Mouse (Mus musculus) midbrain, embryonic 14.5 days (tissue): ENCODE data around the gene Tmem59l. TPM values are rescaled to one million over a fixed set of nuclear protein-coding genes. Genes with fewer than 3 reads are reported as not detected.

Experiments used
- ATAC-seq: fragments of 200-750 bp; cut with Nextera tagmentation; 2 replicates; pipeline ENCODE4 v1.8.0; 2017; ENCODE audit warnings: moderate number of reproducible peaks, moderate library complexity; ENCODE audit not compliant: low FRiP score, low TSS enrichment
- DNase-seq: peaks from one replicate; pipeline ENCODE4 v3.0.0-alpha.2; 2015
- H3K27ac ChIP-seq: fragments of 300-500 bp; sonication (generic); replicated peaks from 2 replicates; pipeline ENCODE4 v1.5.1; 2014; ENCODE audit warnings: mild to moderate bottlenecking, low read depth, low read length, moderate library complexity
- H3K27me3 ChIP-seq: fragments of 300-500 bp; sonication (generic); 2 replicates; pipeline ENCODE4 v1.6.1; 2014; ENCODE audit warnings: low read length, control low read depth, mixed read lengths; ENCODE audit not compliant: control insufficient read depth, insufficient read depth
- H3K36me3 ChIP-seq: fragments of 300-500 bp; sonication (generic); 2 replicates; pipeline ENCODE4 v1.6.1; 2014; ENCODE audit warnings: low read length, control low read depth; ENCODE audit not compliant: control insufficient read depth, insufficient read depth
- H3K4me1 ChIP-seq: fragments of 300-500 bp; sonication (generic); 2 replicates; pipeline ENCODE4 v1.6.1; 2014; ENCODE audit warnings: mild to moderate bottlenecking, antibody characterized with exemption, low read length, control low read depth; ENCODE audit not compliant: control insufficient read depth, insufficient read depth
- H3K4me2 ChIP-seq: fragments of 300-500 bp; sonication (generic); 2 replicates; pipeline ENCODE4 v1.6.1; 2014; ENCODE audit warnings: mild to moderate bottlenecking, low read length, moderate library complexity
- H3K4me3 ChIP-seq: fragments of 300-500 bp; sonication (generic); replicated peaks from 2 replicates; pipeline ENCODE4 v1.5.1; 2014; ENCODE audit warnings: low read depth, low read length
- H3K9ac ChIP-seq: fragments of 300-500 bp; sonication (generic); replicated peaks from 2 replicates; pipeline ENCODE4 v1.6.1; 2014; ENCODE audit warnings: mild to moderate bottlenecking, low read length, moderate library complexity
- H3K9me3 ChIP-seq: fragments of 300-500 bp; sonication (generic); 2 replicates; pipeline ENCODE4 v1.6.1; 2016; ENCODE audit warnings: low read length, control low read depth, mixed read lengths; ENCODE audit not compliant: control insufficient read depth
- WGBS: fragments of 180-500 bp; shearing (Covaris S2); extraction: QIAGEN DNeasy Blood & Tissue Kit; methylation state at CpG from one replicate; pipeline ENCODE4 v1.1.7; 2014; 5-methylcytosine and 5-hydroxymethylcytosine counted together
- polyA plus RNA-seq: library from polyadenylated mRNA; unstranded; fragments of >200 nt; fragmentation: Nextera tagmentation; extraction: Ambion mirVana; gene quantifications from 2 replicates; pipeline ENCODE4 v1.2.1, GENCODE M21; 2014

Tmem59l gene
- polyA plus RNA-seq, 1 experiment from 2014 or later, result 104 TPM

DNA sequence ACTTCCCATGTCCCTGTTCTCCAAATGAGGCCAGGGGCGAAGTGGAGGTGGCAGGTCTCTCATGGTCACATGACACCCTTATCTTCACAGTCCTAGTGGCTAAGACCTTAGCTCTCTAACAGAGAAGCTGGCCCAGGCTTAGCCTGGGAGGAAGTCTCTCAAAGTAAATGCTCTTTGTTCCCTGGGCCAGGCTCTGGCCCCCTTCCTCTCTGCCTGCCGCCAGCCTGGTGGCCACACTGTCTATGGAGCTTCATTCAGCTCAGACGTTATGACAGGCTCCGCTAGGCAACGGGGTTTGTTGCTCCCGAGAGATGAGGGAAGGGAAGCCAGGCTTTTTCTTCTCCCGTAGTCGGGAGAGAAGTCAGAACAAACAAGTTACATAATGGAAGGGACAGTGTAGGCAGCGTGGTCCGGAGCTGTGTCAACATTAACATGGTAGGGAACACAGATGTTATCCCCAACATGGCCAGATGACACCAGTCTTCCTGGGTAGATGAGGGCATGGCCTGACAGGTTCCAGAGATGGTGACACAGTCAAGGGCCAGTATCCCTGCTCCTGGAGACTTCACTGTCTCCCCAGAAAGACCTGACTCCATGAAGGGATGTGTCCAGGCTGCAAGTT, 17.8 kb downstream of the Tmem59l start:
- DNase-seq (peak; percentile 16), ATAC-seq (no peak)

DNA sequence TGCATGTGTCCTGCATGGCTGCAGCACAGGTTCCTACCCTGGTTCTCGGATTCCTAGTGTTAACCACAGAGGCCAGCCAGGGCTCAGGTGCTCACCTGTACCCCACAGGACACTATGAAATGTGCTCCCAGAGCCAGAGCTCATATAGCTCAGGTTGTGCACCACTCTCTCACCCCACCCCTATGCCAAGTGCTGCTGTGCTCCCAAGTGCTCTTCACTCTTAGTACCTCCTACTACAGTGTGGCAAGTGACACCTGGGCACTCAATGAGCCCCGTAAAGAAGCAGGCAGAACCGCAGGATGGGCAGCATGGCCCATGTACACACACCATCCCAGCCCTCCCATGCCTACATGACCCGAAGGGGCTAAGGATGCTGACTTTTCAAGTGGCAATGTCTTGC, 18.4 kb downstream of the Tmem59l start:
- no peak overlapping the region for H3K4me3 ChIP-seq
- H3K4me2 ChIP-seq, result no peak overlapping the region
- H3K27ac ChIP-seq, result no peak overlapping the region
- H3K36me3 ChIP-seq, result peaks cover 4% of the 10 kb centered on the region; the same call in 1 of the 2 replicates
- no peaks in the 10 kb centered on the region for H3K27me3 ChIP-seq
- no peaks in the 10 kb centered on the region for H3K4me1 ChIP-seq
- no peaks in the 10 kb centered on the region for H3K9me3 ChIP-seq
- DNase-seq, result no peak
- no peak for ATAC-seq
- WGBS, result over 99% methylated on average over 4 of the region's 4 CpGs
- H3K9ac ChIP-seq, result no peak overlapping the region

More for the DNA sequence above, 17.8 kb downstream of the Tmem59l start:
- no peaks in the 10 kb centered on the region for H3K9me3 ChIP-seq
- H3K27me3 ChIP-seq, result no peaks in the 10 kb centered on the region
- peaks cover 4% of the 10 kb centered on the region; the same call in 1 of the 2 replicates for H3K36me3 ChIP-seq
- H3K9ac ChIP-seq, result no peak overlapping the region
- no peak overlapping the region for H3K4me2 ChIP-seq
- no peak overlapping the region for H3K27ac ChIP-seq
- H3K4me1 ChIP-seq, result no peaks in the 10 kb centered on the region
- 48% methylated on average over 10 of the region's 10 CpGs for WGBS
- no peak overlapping the region for H3K4me3 ChIP-seq

DNA sequence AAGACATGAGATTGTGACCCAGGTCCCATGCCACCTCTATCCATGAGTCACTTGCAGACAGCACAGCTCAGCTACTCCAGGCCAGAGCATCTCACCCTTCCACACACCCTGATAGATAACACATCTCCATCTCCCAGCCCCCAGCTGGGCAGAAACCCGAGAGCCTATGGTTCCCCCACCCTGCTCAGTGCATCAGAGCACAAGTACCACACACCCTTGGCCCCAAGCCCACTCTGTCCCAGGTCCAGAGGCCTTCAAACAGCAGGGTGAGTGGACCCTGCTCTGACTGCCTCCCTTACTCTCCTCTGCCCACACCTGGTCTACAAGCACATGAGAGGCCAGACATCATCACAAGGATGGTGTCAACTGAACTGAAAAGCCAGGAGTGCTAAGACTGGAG, 19.3 kb downstream of the Tmem59l start:
- DNase-seq (no peak), ATAC-seq (no peak)
- no peaks in the 10 kb centered on the region for H3K9me3 ChIP-seq
- 79% methylated on average over 1 of the region's 1 CpGs for WGBS
- no peaks in the 10 kb centered on the region for H3K4me1 ChIP-seq
- peaks cover 4% of the 10 kb centered on the region; the same call in 1 of the 2 replicates for H3K36me3 ChIP-seq
- H3K27ac ChIP-seq, result no peak overlapping the region
- no peak overlapping the region for H3K4me2 ChIP-seq
- no peaks in the 10 kb centered on the region for H3K27me3 ChIP-seq
- H3K4me3 ChIP-seq, result no peak overlapping the region
- H3K9ac ChIP-seq, result no peak overlapping the region

DNA sequence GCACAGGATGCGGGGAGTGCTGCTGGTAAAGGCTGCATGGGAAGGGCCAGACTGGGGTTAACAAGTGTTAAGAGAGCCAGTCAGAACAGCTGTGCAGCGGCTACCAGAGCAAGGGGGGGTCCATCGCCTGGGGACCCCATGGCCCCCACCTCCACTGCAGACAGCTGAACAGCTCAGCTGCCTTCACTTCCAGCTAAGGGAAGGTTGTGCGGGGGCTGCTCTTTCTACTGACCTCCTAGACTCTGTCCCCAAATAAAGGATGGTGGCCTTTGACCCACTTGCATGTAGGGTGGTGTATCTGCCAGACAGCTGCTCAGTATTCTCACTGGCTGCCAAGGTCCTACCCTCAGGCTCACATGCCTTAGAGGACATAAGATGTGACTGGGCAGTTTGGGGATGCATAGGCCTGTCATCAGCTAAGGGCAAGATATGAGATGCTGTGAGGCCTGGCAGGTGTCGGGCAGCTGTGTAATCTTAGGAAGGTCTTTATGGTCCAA, 19.9 kb downstream of the Tmem59l start:
- H3K36me3 ChIP-seq, result peaks cover 4% of the 10 kb centered on the region; the same call in 1 of the 2 replicates
- no peak overlapping the region for H3K27ac ChIP-seq
- H3K9me3 ChIP-seq, result no peaks in the 10 kb centered on the region
- no peak overlapping the region for H3K9ac ChIP-seq
- 78% methylated on average over 5 of the region's 5 CpGs for WGBS
- H3K27me3 ChIP-seq, result no peaks in the 10 kb centered on the region
- no peak overlapping the region for H3K4me2 ChIP-seq
- no peaks in the 10 kb centered on the region for H3K4me1 ChIP-seq
- no peak for DNase-seq
- ATAC-seq, result no peak
- no peak overlapping the region for H3K4me3 ChIP-seq

DNA sequence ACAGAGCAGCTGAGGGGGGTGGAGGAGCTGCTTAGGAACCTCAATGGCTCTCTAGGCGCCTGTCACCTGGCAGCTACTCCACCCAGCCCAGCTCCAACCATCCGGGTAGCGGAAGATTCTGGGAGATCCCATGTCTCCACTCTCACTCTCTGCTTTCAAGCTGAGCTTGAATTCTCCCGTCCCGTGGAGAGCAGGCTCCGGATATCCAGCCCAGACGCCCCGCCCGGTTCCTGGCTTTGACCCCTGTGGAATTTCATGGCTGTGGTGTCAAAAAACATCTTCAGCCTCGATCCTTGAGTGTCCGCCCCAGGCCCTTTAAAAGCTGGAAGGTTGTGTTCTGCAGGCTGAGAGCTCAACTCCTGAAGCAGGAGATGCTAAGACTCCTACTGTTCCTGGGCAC, 20.4 kb downstream of the Tmem59l start:
- H3K27me3 ChIP-seq, result no peaks in the 10 kb centered on the region
- no peak overlapping the region for H3K4me3 ChIP-seq
- H3K9me3 ChIP-seq, result no peaks in the 10 kb centered on the region
- 77% methylated on average over 11 of the region's 11 CpGs for WGBS
- H3K36me3 ChIP-seq, result peaks cover 4% of the 10 kb centered on the region; the same call in 1 of the 2 replicates
- H3K9ac ChIP-seq, result no peak overlapping the region
- no peaks in the 10 kb centered on the region for H3K4me1 ChIP-seq
- ATAC-seq (no peak), DNase-seq (no peak)
- H3K27ac ChIP-seq, result no peak overlapping the region
- H3K4me2 ChIP-seq, result no peak overlapping the region

DNA sequence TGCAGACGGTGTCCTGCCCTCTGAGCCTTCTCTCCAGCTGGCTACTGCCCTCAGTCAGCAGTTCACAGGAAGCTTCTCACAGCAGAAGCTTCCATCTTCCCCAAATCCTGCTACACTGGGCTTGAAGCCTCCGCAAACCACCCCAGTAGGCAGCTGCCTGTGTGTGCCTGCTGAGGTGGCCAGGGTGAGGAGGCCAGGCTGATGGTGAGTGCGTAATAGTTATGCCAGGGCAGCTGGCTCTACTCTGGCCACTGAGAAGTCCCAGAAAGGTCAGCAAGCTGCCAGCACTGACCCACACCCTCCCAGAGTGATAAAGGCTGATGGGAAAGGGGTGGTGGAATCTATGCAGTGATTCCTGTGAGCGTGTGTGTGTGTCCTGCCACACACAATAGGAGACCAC, 20.9 kb downstream of the Tmem59l start:
- Histone ChIP-seq H3K4me1 (no peaks in the 10 kb centered on the region), H3K27ac (no peak overlapping the region), H3K4me2 (no peak overlapping the region), H3K9me3 (no peaks in the 10 kb centered on the region), H3K27me3 (no peaks in the 10 kb centered on the region), H3K4me3 (no peak overlapping the region), H3K36me3 (peaks cover 4% of the 10 kb centered on the region; the same call in 1 of the 2 replicates), H3K9ac (no peak overlapping the region)
- WGBS, result 85% methylated on average over 4 of the region's 4 CpGs
- ATAC-seq (no peak), DNase-seq (no peak)

DNA sequence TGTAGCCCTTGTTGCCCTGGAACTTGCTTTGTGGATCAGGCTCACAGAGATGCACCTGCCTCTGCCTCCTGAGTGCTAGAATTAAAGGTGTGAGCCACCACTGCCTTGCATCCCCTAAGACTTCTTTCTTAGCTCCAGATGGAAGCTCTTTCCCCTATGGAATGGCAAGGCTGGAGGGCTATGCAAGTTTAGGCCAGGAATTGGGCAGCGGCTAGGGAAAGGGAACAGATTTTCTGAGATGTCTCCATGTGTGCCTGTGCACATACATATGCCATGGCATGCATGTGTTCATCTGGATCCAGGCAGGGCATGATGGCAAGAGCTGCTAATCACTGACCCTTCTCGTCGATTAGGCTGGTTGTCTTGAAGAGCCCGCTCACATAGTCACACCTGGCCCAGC, 21.5 kb downstream of the Tmem59l start:
- Histone ChIP-seq H3K27ac (no peak overlapping the region), H3K9ac (no peak overlapping the region), H3K4me3 (no peak overlapping the region), H3K27me3 (no peaks in the 10 kb centered on the region), H3K36me3 (peaks cover 4% of the 10 kb centered on the region; the same call in 1 of the 2 replicates), H3K4me1 (no peaks in the 10 kb centered on the region), H3K9me3 (no peaks in the 10 kb centered on the region), H3K4me2 (no peak overlapping the region)
- ATAC-seq (no peak), DNase-seq (no peak)
- 94% methylated on average over 4 of the region's 4 CpGs for WGBS

DNA sequence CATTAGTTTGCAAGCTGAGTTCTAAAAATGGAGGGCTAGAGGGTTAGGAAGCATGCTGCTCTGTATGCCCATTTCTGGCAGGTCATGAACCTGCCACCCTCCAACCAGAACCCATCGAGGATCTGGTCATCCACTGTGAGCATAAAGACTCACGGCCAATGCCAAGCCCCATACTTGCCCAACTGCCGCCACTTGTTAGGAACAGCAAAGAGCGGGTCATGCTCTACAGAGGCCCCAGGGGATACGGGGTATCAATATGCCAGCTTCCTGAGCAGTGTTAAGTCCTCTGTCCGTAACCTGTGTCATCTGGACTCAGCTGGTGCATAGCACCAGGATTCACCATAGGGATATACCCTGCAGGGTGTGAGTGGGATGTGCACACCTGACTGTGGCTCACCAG, 23.0 kb downstream of the Tmem59l start:
- WGBS, result 91% methylated on average over 6 of the region's 6 CpGs
- H3K9ac ChIP-seq, result no peak overlapping the region
- no peak overlapping the region for H3K4me2 ChIP-seq

DNA sequence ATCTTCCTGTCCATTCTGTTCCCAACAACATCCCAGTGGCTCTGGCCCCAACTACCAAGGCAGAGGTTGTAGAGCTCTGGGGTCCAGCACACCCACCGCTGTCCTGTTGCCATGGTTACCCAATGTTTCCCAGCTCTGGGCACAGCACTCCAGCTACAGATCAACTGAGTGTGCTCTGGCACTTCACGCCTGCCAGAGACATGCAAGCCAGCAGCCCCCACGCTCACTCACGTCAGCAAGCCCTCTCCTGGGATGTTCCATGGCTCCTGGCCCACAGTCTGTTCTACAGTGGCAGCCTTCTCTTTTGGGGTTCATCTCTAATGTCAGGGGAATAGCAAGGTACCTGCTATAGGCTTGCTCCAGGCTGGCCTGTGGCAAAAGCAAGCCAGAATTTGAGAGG, 23.9 kb downstream of the Tmem59l start:
- Histone ChIP-seq H3K9ac (no peak overlapping the region), H3K4me2 (no peak overlapping the region), H3K27ac (no peak overlapping the region), H3K9me3 (no peaks in the 10 kb centered on the region), H3K27me3 (no peaks in the 10 kb centered on the region), H3K36me3 (peaks cover 4% of the 10 kb centered on the region; the same call in 1 of the 2 replicates), H3K4me1 (no peaks in the 10 kb centered on the region), H3K4me3 (no peak overlapping the region)
- WGBS, result 65% methylated on average over 4 of the region's 4 CpGs
- DNase-seq, result peak; percentile 14
- no peak for ATAC-seq

More for the DNA sequence above, 23.0 kb downstream of the Tmem59l start:
- H3K4me1 ChIP-seq, result no peaks in the 10 kb centered on the region
- no peaks in the 10 kb centered on the region for H3K9me3 ChIP-seq
- no peak overlapping the region for H3K27ac ChIP-seq
- H3K27me3 ChIP-seq, result no peaks in the 10 kb centered on the region
- ATAC-seq (no peak), DNase-seq (no peak)
- no peak overlapping the region for H3K4me3 ChIP-seq
- peaks cover 4% of the 10 kb centered on the region; the same call in 1 of the 2 replicates for H3K36me3 ChIP-seq
